Mouse (Mus musculus) spleen, postnatal 36 days (tissue): ENCODE data around the gene Tbc1d13.
A peak's percentile ranks its signal among the peaks of the same experiment; 100 is the strongest.

Experiments used
- DNase-seq, 2 experiments: peaks; one replicate each; pipeline ENCODE4 v3.0.0; 2022; ENCODE audit warnings: low spot score in 2 of 2, mixed read lengths in 1 of 2

Tbc1d13 gene

DNA sequence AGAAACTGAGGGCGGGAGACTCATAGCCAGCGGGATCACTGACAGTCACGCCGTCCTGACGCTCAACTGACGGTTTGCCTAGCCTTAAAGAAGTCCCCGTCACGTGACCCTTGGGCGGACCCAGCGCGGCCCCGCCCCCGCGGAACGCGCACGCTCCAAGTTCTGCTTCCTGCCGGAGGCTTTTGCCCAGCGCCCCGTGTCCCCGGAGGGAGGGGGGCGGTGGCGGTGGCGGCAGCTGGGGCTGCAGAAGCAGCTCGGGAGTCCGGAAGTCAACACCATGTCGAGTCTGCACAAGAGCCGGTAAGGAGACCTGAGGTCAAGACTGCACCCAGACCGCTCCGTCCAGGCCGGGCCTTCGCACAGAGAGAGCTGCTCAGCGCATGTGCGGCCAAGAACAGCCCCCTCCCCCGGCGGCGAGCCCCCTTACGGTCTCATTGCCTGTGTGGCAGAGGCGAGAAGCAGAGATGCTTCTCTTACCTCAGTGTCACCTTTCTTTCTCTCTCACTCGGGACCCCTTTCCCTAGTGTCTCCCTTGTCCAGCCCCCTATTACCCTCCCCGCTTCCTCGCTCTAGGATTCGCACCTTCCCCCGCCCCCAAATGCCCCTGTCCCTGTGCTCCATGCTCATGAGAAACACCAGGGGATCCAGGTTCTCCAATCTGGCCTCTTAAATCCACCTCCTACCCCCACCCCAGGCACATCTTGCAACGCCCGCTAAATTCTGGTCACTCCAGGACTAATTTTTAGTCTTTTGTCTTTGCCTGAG is at the start of gene Tbc1d13:
Tbc1d13 (plus strand) TSS at position 134 of the 765 bp plus-strand sequence.
- peak; percentile 99 for DNase-seq

DNA sequence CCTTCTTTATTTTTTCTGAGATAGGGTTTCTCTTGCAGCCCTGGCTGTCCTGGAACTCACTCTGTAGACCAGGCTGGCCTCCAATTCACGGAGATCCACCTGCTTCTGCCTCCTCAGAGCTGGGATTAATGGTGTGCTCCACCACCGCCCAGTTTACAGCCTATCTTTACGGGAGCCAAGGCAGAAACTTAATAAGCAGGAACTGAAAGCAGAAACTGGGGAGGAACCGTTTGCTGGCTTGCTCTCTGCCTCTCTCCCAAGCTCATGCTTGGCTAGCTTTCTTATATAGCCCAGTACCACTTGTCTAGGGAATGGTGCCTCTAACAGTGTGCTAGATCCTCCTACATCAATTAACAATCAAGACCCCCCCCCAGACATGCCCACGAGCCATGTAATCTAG is 49.4 kb upstream of the Tbc1d13 start:
- peak; percentile 51 to 54 for DNase-seq

DNA sequence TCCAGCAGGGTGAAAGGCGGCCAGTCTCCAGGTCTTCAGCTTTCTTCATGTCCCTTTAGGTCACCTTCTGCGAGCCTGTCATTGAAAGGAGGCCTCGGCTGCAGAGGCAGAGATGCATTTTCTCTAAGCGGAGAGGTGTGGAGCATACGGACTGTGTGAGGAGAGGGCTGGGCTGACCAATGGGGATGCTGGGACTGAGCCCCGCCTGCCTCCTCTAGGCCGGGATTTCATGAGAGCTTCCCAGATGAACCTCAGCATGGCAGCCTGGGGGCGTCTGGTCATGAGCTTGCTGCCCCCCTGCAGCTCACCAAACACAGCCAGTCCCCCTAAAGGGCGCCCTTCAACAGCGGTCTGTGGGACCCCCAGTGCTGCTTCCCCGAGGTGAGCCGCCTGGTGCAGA is 48.9 kb upstream of the Tbc1d13 start:
- DNase-seq = no peak

DNA sequence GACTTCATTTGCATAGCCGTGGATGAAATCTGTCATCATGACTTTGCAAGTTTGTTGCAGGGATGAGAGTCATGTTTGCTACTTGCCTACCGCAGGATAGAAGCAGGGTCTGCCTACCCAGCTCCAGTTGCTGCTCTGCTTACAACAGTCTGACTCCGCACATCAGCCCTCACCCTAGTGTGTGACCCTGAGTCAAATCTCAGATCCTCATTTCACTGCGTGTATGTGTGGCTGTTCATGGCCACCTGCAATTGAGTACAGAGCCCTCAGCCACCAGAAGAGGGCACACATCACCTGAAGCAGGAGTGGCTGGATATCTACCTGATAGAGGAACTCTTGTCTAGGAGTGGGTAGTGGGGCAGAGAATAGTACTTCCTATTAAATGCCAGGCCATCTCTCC is 46.2 kb upstream of the Tbc1d13 start:
- DNase-seq = no peak

DNA sequence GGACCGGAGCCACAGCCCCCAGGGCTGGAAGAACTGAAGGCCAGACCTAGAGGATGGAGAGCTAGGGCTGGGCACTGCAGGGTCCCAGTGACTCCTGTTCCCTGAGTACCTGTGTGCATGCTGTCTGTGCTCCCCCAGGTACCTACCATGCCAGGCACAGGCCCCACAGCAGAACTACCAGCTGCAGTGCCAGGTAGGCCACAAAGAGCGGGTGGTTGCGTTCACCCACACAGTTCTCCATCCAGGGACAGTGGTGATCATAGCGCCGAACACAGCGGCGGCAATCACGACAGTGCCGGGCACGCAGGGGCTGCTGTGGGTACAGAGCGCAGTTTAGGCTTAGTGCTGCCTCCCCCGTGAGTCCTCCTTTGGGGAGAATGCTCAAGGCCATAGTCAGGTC is 42.0 kb upstream of the Tbc1d13 start:
- no peak for DNase-seq

DNA sequence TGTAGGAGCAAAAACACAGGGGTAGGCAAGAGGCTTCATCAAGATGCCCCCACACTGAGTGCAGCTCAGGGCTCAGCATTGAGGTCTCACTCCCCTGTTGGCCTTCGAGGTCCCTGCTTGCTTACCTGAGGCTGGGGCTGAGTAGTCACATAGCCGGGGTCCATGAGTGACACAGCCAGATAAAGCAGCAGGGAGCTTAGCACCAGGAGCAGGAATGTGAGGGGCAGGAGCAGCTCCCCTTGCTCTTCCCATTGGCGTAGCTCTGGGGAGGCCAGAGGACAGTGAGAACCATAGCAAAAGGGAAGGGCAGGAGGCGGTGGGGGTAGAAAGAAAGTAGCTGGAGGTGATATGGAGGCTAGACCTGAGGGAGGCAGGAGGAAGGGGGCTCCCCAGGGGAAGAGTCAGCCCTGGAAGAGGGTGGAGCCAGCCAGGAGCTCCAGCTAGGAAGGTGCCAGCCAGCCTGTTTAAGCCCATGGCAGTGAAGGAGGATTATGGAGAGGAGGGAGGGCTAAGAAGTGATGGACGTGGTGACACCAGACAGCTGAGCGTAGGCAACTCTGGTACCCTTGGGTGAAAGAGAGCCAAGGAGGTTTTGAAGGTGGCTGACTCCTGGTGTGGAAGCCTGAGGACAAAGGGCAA is 41.1 kb upstream of the Tbc1d13 start:
- DNase-seq = no peak

DNA sequence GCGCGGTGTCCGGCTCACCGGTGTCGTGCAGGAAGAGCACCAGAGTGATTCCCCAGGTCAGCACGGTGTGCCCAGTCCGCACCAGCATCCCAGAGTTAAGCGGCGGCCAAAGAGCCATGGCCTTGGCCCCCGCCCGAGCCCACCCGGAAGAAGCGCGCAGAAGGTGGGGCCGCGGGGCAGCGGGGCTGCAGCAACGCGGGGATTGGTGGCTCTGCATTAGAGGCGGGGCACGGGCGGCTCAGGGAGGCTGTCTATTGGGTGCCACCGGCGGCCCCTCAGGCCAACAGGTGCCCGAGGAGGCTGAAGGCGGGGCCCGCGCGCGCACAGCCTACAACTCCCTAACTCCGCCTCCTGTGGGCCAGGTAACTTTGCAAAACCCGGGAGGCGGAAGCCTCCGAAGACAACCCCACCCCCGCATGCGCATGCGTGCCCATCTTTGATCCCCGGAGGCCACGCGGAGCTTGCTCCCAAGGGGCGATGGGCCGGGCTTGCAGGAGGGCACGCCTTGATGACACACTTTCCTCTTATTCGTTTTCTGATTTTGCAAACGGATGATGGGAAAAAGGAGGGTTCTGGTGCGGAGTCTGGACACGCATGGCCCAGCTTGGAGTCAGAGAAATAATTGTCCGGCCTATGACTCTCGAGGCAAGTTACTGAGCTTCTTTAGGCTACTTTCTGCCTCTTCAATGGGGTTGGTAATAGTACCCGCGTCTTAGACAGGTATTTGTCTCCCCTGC is 39.9 kb upstream of the Tbc1d13 start, which contains the start of gene Zdhhc12:
Zdhhc12 (minus strand) TSS at position 178 of the 737 bp plus-strand sequence.
- peak; percentile 99 for DNase-seq

DNA sequence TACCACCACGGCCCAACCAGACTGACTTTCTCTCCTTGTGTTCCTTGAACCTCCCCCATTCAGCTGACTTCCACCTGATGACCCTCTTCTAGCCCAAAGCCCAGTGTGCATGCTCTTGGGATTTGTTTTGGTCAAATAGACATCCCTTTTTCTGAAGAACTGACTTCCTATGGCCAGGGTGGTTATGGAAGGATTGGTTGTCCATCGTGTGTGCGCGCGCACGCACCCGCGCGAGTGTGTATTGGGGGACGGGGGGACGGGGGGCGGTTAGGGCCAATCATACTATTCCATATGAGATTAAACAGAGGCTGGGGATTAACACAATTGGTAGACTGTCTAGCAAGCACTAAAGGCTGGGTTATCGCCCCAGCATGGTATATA is 39.3 kb upstream of the Tbc1d13 start:
- peak in 1 of 2 experiments; percentile 29 for DNase-seq

DNA sequence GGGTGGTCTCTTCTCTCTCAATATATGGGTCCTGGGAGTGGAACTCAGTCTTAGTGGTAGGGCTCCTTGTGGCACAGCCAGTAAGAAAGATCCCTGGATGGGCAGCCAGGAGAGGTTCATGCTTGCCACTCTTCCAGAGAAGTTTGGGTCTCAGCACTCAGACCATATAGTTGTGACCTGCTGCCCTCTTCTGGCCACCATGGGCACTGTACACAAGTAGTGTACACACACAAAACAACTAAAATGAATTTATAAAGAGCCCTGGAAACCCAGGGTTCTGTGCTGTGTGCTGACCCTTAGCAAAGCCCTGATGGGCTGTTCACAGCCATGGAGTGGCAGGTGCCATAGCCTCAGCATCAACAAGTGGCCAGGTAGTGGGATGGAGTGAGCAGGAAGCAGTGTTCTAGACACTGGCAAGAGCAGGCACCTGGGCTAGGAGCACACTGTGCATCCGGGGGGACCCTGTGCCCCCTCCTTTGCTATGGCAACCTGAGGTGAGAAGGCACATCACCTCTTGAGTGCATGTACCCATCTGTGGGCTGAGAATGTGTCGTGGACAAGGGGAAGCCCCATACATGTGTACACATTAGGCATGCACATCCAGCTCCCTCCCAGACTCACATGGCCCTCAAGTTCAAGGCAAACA is 37.5 kb upstream of the Tbc1d13 start:
- peak; percentile 46 to 61 for DNase-seq

DNA sequence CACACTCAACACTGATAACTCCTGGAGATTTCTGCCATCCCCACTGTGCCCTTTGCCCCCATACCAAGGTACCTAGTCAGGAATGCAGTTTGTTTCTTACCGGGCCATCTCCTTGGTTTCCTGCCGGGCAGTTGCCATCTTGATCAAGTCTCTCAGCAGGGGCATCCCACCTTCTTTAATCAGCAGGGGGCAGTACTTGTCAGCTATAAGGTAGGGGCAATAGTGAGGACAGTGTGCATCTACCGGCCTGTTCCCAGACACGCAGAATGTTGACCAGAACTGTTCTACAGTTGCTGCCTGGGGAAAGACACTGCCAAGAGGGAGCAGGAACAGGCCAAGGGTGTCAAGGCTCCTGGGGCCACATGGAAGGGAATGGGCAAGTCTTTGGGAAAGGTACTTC is 33.3 kb upstream of the Tbc1d13 start:
- DNase-seq = no peak

DNA sequence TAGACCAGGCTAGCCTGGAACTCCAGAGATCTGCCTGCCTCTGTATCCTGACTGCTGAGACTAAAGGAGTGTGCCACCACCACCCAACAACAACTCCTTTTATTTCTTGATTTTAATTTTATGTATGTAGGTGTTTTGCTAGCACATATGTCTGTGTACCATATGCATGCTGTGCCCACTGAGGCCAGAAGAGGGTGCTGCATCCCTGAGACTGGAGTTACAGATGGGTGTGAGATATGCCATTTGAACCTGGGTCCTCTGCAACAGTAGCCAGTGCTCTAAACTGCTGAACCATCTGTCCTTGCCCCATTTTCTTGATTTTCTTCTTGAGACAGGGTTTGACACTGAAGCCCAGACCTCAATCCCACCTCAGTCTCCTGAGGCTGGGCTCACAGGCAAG is 27.2 kb upstream of the Tbc1d13 start:
- DNase-seq = peak; percentile 55 to 64

DNA sequence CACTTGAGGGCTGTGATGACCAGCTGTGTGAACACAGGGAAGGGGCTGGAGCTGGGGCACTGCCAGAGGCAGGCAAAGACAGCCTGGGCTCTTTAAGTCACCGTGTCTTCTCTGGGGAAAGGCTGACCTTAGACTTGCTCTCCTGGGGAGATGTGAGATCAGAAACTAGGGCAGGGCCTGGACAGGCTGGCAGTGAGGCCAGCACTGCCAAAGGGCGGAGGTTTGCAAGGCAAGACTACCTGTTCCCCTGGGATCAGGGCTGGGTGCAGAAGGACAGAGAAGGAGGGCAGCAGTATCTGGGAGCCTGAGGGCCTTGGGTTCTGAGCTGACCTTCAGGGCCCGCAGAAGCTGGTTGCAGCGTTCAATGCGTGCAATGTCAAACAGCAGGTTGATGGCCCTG is 25.9 kb upstream of the Tbc1d13 start:
- DNase-seq = no peak

DNA sequence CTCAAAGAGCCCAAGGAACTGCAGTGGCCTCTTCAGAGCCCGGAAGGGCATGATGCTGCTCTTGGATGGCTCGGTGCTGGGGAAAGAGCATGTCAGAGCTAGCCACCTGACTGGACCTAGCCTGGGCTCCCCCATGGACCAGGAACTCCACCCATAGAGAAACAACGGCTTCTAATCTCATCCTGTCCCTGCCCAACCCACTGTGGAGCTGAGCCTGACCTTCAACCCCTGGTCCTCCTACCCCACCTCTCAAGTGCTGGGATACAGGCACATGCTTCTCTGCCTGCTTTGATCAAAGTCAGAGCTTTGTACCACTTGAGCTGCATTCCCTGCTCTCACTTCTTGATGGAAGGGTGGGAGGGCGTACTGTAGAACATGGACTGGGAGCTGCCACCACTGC is 25.3 kb upstream of the Tbc1d13 start:
- no peak for DNase-seq

DNA sequence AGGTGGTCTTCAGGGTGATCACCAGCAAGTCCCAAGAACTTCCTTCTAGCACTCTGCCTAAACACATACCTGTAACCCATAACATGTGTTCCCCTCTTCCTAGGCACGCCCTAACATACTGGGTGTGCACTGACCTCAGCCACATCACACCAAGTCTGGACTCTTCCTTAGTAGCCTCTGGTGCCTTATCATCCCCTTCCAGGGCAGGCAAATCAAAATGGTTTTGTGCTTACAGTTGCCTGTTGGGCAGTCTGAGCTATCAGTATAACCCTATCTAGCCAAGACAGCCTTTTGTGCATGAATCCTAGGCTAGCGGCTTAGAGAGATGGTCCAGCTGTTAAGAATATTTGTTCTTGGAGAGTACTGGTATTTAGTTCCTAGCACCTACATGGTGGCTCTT is 22.0 kb upstream of the Tbc1d13 start:
- no peak for DNase-seq

DNA sequence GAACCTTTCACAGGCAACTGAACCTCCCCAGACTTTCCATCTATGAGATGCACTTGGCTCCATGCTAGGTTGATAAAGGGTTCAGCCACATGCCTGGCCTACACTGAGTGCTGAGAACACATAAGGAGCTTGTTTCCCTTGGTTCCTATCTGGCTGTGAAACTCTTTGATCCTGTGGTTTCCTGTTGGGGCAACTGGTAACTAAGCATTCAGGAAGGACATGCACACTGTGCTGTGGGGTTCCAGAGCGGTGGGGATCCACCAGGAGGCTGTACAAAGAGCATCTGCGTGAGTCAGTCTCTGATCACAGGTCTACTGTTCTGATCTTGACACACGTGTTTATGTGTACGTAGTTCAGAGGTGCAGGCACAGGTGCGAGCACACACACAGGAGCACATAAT is 21.0 kb upstream of the Tbc1d13 start:
- DNase-seq = no peak

DNA sequence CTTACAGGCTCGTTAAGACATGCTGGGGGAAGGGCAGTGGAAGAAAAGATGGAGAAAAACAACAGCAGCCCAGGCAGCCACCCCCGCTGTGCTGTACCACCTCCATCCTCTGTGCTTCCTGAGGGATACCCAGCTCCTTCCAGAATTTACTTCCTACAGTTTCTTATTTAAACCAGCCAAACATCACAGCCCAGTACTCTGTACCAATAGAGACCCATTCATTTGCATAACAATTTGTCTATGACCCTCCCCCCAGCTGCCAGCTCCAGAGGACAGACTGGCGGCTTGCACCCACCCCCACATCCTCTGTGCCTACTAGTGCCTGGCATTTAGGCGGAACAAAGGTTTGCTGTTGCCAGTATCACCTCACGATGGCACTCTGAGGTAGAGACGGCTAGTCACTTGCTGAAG is 13.9 kb upstream of the Tbc1d13 start:
- DNase-seq = peak; percentile 79 to 82

DNA sequence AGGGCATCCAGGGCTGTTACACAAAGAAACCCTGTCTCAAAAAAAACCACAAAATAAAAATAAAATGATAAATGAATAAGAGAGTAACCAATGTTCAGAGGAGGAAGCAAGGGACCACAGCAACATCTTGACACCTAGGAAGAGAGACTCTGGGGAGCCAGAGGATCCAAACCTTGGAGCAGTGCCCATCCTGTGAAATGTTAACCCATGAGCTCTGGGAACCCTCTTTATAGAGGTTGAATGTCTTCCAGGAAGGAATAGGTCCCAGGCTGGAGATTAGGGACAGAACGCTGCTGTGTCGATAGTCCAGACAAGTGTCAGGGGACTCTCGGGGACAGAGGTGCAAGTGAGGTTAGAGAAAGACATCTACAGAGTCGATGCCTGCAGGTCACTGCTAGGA is 13.3 kb upstream of the Tbc1d13 start:
- no peak for DNase-seq

DNA sequence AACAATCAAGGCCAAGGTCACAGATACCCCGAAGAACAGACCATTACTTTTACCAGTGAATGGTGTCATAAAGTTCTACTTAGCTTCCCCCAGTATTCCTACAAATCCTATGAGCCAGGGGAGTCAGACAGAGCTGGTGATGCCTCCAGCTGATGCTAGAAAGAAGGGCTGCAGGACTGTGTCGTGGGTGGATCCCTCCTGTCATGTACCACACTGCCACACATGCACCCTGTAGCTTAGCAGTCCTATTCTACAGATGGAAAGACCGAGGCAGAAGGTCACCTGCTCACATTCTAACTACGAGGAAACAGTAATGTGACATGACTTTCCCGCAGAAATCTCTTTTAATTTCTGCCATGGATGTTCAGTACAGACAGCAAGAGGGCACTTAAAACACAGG is 10.8 kb upstream of the Tbc1d13 start:
- DNase-seq = no peak

DNA sequence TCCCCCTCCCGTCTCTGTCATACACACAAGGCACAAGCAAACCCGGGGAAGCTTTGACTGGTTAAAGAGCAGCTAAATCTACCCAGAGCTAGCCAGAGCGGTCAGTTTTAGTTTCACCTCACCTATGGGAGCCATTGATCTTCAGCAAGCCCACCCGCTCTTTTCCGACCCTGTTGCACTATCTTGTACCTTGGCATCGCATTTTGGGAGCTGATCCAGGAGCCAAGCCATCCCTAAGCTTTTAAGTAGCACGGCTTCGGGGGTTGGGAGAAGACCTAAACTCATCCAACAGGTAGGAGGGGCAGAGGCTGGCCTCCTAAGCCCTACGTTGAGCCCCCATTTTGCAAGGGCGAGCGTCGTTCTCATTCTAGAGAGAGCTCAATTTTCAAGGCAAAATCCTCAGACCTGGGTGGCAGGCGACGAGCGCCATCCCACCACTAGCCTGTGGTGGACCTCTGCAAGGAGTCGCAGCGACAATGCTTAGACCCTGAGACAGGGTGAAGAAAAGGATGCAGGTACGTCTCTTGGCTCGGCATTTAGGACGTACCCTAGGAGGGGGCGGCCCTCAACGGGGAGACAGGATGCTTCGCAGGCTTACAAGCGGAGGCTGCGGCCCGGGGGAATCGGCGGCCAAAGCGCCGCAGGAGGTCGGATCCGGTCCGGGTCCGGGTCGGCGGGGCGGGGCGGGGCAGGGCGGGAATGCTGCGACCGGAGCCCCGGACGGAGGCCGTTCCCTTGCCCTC is 9.6 kb upstream of the Tbc1d13 start:
- DNase-seq = no peak

DNA sequence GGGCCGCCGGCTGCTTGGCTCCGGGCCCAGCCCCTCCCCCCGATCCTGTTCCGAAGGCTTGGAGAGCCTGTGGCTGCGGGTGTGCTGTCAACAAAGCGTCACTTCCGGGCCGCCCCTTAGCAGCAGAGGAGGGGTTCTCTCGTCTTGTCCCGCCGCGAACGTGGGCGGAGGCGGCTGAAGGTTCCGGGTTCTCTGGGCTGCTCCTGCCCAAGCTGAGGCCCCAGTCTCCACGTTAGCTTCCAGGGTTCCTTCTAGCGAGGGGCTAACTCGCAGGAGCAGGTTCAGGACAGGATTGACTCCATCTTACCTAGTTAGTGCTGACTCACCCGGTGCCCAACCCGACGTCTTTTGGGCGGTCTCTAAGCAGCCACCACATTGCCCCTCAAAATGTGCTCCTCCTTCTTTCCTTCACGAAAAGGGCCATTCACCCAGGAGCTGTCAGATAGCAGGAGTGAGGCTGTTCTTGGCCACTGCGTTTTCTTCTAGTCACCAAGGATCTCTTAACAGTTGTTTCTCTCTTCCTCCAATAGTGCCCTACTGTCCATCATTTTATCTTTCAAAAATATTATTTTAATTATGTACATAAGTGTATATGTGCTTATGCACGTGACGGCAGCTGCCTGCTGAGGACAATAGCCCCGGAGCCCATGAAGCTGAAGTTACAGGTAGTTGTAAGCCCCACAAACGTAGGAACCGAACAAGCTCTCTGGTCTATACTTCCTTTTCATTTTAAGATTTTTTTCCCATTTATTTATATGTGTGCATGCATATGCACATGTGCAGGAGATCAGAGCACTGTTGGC is 8.9 kb upstream of the Tbc1d13 start, which contains the start of gene Zer1:
Zer1 (minus strand) TSS at position 114 of the 803 bp plus-strand sequence.
- DNase-seq = peak; percentile 93

DNA sequence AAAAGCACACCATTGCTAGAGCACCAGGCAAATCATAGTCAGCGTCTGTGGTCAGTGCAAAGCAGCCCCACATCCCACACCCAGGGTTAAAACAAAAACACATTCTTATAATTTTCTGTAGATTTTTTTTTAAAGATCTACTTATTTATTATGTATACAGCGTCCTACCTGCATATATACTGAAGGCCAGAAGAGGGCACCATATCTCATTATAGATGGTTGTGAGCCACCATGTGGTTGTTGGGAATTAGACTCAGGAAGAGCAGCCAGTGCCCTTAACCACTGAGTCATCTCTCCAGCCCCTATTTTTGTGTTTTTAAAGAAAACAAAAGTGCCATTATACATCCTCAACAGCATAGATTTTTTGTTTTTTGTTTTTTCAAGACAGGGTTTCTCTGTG is 4.8 kb upstream of the Tbc1d13 start:
- peak in 1 of 2 experiments; percentile 51 for DNase-seq
